Mouse (Mus musculus): ENCODE data around the gene Dicer1.

The Dicer1 gene

DNA sequence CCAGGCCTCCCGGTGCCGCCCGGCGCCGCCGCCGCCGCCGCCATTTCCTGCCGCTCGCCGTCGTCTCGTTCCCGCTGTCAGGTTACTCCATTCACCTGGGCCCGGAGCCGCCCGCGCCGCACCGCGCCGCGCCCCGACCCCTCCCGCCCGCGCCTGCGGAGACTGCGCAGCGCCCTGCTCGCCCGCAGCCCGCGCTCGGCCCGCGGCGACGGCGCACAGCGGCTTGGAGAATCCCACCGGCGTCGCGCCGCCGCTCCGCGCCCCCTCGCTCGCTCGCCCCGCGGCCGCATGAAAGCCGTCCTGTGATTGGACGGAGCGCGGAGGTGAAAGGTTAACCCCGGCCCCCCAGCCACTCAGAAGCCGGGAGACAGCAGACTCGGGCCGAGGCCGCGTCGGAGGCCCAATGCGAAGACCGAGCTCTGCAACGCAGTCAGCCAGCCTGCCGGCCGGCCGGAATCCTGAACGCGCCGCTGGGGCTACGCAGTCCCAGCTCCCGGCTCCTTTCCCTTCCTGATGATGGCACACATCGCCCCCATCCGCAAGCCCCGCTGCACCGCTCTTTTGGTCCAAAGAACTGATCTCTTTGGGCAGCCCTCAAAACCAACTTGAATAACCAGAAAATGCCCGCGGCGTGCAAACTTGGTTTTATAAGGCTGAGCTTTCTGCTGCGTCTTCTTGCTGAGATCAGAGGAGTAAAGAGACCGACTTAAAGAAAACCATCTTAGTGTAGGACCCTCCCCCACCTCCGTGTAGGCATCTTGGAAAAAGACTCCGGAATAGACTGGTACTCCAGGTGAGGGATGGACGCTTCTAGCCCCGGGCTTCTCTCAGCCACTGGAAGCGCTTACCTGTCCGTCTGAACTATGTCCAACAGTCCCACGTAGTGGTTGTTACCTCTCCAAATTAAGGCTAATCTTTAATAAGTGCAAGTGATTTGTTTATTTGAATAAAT lies at the start of gene Dicer1:
Gene Dicer1, minus strand, starts transcription at position 139 of the 952 bp plus-strand sequence.
- DNase-seq (ENCODE audit: low read depth, low spot score) = peak; percentile 88

DNA sequence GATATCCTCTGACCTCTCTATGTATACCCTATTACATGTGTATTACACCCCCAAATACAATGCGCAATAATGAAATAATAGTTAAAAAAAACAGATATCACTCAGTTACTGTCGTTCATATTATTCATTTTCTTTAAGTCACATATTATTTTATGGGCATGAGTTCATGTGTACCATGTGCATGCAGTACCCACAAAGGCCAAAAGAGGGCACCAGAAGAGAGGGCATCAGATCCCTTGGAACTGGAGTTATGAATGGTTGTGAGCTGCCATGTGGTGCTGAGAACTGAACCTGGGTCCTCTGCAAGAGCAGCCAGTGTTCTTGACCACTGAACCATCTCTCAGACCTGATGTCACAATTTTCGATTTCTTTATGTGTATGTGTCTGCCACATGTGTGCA lies 47.6 kb upstream of the Dicer1 start:
- no peak for DNase-seq (ENCODE audit: low read depth, low spot score)

DNA sequence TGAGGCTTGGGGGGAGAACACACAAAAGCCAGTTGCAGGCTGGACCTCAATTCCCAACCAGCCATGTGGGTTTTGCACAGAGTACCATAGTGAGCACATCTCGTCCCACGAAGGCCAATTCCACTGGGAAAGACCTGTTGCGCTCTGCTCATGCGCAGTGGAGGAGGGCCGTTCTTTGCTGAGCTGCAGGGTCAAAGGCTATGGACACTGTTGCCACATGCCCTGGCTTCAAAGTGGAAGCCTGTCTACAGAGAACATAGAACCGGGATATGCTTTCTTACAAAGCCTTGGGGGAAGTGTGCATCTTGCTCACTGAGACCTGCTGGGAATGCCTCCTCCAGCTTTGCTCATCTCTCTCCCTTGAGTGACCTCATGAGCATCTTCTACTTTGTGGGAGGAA lies 46.2 kb upstream of the Dicer1 start:
- no peak for DNase-seq (ENCODE audit: low read depth, low spot score)

DNA sequence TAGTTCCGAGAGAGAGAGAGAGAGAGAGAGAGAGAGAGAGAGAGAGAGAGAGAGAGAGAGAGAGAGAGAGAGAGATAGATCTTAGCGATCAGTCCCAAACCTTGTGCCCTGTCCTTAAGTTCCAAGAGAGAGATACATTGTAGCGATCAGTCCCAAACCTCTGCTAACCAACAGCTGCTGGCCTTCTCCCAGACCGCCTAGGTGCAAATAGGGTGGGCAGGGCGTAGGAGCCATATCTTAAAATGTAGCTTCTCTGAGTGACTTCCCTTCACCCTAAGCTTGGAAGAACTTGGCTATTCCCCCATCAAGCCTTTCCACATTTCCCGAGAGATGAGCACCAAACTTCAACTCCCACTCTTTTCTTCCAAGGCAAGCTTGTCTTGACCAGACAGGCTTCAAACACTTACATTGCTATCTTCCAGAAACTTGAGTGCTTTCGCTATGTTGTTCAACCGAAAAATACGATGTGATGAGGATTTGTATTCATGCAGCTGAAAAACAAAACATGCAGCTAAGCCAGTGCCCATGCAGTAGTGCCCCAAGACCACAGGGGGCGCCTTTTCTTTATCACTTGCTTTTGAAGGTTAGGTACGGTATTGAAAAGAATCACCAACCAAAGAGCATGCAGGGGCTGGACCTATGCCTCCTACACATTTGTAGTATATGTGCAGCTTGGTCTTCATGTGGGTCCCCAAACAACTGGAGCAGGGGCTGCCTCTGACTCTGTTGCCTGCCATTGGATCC lies 45.1 kb upstream of the Dicer1 start:
- DNase-seq (ENCODE audit: low read depth, low spot score) = no peak

DNA sequence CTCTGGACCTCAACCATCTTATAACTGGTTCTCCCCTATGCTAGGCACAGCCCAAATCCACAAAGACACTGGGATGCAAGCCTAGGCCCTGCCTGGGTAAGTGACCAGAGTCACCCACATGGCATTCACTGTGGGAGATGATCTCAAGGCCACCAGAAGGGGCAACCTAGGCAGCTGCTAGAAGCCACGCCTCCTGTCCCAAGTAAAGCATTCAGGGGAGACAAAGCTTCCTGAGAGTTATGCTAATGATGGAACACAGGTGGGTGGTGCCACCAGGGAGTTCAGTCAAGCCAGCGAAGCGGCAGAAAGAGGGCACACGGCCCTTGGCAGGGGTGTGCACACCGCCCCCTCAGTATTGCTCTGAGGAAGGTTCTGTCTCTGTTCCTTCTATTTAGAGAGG lies 43.2 kb upstream of the Dicer1 start:
- no peak for DNase-seq (ENCODE audit: low read depth, low spot score)

DNA sequence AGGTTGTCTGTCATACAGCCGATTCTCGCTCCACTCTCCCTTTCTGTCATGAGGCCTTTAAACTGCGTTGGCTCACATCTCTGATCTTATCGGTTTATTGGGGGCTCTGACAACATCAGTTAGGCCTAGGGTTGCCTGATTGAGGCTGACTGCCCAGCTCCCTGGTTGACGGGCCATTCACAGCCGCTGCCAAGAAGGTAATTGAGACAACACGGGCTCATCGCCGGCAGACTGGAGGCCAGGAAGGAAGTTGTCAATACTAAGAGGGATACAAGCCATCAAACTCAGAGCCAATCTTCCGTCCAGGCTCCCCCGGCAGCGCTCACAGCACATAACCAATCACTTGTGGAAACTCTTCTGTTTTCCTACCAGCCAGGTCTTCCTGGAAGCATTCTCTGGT lies 41.7 kb upstream of the Dicer1 start:
- no peak for DNase-seq (ENCODE audit: low read depth, low spot score)

DNA sequence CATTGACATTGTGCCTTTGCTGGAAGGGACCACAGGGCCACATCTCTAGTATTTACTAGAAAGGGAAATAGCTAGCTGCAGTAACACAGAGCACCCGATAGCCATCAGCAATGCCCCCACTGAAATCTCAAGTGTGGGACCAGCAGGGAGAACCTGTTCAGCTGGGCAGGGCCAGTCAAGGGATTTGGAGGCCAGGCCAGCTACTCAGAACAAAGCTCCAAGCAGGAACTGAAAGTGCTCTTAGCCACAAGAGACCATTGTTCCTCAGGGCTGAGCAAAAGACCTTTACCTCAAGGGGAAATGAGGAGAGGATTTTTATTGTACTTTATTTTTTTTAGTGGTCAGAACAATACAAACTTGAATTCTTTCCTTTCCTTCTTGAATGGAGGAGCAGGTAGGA lies 25.9 kb upstream of the Dicer1 start:
- no peak for DNase-seq (ENCODE audit: low read depth, low spot score)

DNA sequence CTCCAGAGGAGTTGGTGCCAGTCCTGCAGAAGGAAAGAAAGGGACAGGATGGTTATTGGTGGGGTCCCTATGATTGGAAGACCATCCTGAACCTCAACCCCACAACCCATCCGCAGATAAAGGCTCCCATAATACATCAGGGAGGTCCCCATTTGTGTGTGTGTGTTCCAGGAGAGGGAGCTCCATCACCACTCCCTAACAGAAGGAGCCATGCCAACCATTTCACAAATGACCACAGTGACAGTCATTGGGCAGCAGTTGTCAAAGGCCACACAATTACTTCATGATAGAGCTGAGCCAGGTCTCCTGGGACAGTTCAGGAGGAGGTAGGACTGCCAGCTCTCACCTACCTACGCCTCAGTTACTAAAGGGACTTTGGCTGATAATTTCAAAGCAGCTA lies 20.2 kb upstream of the Dicer1 start:
- DNase-seq (ENCODE audit: low read depth, low spot score) = no peak

DNA sequence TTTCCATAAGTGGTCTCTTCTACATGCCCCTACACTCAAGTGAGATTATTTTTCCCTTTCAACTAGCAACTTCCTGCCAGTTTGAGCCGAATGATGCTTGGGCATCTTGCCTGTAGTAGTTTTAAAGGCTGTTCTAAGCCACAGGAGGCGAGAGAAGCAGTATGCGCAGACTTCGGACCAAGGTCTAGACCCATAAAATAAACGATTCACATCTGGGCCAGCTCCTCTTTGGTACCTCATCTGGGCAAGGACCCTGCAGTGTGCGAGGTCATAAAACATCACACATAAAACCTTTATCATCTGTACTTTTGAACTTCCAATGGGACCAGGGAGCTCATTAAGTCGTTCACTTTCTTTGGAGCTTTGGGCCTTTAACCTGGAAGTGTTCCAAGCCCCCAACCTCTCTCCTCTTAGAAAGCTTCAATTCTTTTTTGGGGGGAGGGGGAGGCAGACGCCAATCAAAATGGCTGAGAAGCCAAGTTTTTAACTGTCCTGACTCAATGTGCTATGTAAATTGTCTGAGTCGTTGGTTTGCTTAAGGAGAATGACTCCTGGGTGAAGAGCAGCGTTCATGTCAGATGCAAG lies 17.5 kb upstream of the Dicer1 start:
- no peak for DNase-seq (ENCODE audit: low read depth, low spot score)

DNA sequence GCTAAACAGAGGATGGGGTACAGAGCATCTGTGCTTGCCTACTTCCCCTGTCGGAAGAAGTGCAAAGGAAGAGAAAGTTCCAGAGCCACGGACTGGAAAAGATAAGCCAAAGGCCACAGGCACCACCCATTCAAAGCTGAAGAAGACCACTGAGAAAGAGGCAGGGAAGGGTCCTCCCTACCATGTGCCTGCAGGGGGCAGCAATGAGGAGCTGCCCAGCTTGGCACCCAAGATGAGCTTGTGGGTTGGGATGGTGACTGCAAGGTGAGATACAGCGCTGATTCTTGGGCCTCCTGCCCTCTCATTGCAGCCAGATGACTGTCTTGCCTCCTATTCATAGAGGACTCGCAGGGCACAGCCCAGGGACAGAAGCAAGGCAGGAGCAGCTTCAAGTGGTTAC lies 15.4 kb upstream of the Dicer1 start:
- DNase-seq (ENCODE audit: low read depth, low spot score) = no peak

DNA sequence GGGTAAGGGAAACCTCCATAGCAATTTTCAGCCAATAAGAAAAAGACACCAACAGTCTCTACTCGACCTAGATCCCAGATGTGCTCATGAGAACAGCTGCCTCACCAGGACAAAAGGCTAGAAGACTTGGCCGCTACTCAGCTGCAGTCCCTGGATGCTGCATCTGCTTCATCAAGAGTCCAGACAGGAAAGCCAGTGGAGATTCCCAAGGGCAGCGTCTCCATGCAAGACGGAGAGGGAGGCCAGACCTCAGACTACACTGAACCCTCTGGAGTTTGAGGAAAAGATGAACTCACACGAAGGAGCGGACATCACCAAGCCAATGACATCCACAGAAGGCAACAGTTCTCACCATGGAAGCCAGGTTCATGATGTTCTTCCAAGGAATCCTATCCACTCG lies 14.0 kb upstream of the Dicer1 start:
- DNase-seq (ENCODE audit: low read depth, low spot score) = no peak

DNA sequence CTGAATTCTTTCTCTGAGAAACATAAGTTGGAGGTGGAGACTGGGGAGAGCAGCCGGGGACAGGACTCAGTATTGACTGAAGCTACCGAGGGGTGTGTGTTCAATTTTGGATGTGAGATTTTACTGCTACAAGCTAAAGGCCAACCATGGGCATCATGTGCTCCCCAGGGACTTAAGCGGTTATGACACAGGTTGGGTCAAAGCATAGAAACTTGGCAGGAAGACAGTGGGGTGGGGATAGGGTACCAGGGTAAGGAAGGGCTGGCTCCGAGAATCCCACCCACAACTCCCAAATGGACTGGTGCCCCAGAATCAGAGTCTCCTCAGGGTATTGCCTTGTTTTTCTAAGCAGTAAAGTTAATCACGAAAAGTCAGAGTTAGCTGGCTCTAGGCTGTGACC lies 13.4 kb upstream of the Dicer1 start:
- DNase-seq (ENCODE audit: low read depth, low spot score) = no peak

DNA sequence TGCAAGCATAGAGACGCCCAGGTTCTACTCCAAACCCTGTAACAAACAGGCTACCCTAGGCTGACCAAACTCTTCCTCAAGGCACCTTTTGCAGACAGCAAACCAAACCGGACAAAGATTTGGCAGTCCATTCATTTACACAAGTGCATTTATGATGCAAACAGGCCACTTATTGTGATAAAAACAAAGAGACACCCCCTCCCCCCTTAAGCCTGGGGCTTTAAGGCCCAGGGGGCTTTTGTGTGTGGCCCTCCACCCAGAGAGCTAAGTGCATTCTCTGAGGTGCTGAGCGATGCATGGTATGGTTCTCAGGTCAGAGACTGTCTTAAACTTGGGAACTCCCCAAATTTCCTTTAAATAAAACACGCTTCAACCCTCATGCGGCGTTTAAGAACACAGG lies 12.2 kb upstream of the Dicer1 start:
- DNase-seq (ENCODE audit: low read depth, low spot score) = no peak

DNA sequence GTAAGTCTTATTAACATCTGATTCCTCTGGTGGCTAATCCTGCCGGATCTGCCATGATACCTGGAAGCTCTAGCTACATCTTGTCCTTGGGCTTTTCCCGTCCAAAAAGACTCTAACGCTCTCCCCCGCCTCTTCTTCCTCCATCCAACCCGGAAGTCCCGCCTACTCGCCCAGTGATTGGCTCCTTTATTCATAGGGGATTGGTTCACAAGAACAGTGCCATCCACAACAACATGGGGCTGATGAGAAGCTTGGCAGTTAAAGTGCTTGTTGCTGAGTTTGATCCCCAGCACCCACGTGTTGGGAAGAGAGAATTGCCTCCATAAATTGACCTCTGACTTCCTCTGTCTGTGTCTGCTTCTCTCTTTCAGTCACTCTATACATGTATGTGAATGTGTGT lies 9.7 kb upstream of the Dicer1 start:
- DNase-seq (ENCODE audit: low read depth, low spot score) = no peak

DNA sequence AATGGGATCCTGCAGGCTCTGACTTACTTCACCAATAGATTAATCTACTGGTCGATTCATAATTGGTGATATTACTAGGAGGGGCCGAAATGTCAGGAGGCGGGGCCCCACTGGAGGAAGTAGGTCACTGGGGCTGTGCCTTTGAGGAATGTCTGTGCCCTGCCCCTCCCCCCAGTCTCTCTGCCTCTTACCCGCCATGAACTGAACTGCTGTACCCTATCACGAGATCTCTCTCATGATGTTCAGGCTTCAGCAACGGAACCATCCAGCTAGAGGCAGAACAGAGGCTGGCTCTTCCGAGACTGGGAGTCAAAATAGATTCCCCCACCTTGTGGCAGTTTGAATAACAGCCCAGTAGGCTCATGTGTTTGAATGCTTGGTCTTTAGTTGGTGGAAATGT lies 6.3 kb upstream of the Dicer1 start:
- DNase-seq (ENCODE audit: low read depth, low spot score) = no peak

DNA sequence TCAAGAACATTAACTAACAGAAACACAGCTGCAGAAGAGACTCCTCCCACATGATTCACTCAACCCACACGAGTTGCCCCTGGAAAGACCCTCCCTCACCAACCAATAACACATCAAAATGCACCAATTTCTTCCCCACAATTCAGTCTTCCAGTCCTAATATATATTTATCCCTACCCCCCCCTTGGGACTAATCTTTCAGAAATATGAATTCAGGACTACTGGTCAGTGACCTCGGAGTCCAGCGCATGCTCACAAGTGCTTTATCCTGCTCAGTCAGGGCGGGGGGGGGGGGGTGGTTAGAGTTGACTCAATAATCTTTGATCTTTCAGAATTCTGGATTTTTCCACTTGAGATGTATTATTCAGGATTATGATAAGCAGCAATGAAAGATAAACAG lies 1.9 kb upstream of the Dicer1 start:
- no peak for DNase-seq (ENCODE audit: low read depth, low spot score)

DNA sequence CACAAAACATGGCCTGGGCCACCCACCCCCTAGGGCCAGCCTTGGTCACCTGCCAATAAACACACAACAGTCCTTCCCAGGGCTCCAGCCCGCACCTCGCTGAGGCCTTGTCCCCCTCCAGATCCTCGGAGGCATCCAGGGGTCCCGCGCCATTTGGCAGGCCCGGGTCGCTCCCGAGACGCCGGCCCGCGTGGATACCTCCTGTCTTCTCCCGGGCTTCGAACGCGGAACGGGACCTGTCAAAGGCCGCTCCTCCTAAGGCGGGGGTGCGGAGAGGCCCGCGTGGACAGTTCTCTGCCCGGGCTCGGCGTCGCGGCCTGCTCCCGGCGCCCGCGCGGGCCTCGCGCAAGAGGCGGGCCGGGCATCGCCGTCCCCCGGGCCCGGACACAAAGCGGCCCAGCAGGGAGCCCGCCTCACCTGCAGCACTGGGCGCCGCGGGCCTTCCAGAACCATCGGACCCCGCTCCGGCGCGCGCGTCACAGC lies 380 bp downstream of the Dicer1 start:
- no peak for DNase-seq (ENCODE audit: low read depth, low spot score)

DNA sequence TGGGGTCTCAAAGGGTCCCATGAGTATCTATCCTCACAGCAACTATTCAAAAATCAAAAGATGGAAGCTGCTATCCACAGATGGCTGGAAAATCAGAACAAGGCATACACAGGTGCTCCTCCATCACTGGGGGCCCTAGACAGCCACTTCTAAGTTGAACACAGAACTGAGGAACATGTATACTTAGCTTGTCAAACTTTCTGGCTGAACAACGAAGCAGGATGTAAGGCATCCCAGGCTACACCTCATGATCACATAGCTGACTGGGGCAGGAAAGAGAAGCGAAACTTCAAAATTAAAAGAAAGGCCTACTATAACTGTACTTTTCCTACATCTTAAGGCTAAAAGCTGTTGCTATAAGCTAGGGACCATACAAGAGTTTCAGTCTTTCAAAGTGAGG lies 2.8 kb downstream of the Dicer1 start:
- DNase-seq (ENCODE audit: low read depth, low spot score) = no peak

DNA sequence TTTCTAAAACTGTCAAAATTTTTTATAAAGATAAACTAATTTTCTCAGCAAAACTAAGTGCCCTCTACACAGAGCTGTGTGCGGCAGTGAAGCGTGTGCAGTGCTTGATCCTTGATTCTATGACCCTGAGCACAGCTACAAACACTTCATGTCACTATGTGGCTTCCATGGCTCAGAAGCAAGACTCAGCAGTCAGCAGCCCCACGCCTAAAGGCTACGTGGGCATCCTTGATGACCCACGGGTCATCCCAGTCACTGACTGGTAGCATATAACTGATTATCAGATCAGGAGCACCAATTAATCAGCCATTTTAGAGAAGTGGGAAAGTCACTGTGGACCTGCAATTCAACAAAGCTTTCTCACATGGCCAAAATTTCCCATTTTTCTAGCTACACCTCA lies 4.5 kb downstream of the Dicer1 start:
- DNase-seq (ENCODE audit: low read depth, low spot score) = no peak

DNA sequence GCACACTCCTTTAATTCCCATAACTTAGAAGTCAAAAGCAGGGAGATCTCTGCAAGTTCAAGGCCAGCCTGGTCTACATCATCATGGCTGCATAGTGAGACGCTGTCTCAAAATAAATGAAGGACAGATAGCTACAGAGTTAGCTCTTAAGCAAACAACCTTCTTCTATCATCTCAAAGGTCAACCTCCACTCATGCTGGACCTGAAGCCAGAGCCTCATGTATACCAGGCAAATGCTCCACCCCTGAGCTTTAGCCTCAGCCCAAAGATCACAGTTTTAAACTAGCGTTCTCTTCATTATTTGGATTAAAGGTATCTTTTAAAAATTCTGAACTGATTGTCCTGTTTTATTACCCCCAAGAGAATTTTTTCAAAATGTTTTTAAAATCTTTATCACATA lies 5.2 kb downstream of the Dicer1 start:
- DNase-seq (ENCODE audit: low read depth, low spot score) = no peak

DNA sequence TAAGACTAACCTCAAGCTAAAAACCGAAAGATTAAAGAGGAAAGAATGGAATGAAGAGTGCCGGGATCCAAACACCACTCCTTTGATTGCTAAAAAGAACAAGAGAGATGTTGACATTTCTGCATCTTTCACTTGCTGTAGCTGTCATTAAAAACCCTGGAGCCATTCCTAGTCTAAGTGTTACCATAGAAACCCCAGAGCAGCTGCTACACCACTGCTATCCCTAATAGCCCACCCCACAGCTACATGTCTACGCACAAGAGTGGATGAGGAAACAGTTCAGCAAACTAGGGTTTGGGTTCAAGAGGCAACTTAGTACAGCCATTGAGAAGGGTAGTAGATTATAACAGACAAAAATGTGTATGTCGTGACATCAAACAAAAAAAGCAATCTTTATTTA lies 8.1 kb downstream of the Dicer1 start:
- DNase-seq (ENCODE audit: low read depth, low spot score) = no peak

DNA sequence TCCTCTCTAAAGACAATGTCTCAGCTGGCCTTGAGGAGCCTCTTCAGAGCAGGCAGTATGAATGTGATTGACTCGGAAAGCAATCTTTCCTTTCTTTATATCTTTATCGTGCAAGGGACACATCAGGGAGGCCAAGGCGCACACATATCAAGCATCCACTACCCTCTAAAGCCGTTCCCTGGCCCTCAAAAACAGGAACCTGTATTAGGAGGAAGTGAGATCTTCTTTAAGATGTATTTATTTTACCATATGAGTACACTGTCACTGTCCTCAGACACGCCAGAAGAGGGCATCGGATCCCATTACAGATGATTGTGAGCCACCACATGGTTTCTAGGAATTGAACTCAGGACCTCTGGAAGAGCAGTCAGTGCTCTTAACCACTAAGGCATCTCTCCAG lies 9.5 kb downstream of the Dicer1 start:
- DNase-seq (ENCODE audit: low read depth, low spot score) = no peak

Data from telencephalon, adult 2 months (tissue).